Mouse (Mus musculus) spleen, adult 2 months (tissue): ENCODE data around the gene Plcl1.

Experiments used
- CTCF ChIP-seq: fragments of 200-500 bp; IDR thresholded peaks from 2 replicates; pipeline ENCODE4 v1.5.1; 2011; ENCODE audit warnings: mild to moderate bottlenecking, inconsistent platforms; ENCODE audit not compliant: insufficient read depth, insufficient read length, insufficient replicate concordance; ENCODE audit errors: extremely low read depth
- POLR2A ChIP-seq: fragments of 200-500 bp; IDR thresholded peaks from 2 replicates; pipeline ENCODE4 v1.6.1; 2011; ENCODE audit warnings: low read depth, low read length, inconsistent platforms

DNA sequence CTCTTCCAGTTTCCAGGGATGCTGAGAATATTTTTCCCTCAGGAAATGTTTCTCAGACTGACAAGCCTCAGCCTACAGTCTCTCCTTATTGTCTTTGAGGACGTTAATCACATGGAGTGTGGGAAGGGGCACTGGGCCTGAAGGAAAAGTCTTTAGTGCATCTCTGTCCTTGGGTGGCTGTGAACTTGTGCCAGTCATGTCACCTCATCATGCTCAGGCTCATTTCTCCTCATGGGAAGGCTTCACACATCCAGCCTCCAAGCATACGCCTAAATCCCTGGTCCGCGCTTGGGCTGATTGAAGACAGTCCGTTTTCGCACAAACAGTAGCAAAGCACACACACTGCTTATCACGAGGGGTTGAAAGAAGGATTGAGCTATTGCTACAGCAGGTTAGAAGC, 344.0 kb downstream of the Plcl1 start:
- no peak for TF ChIP-seq POLR2A
- no peak for TF ChIP-seq CTCF
